Mouse (Mus musculus) left cerebral cortex, adult 18-20 months (tissue): ENCODE results near the gene Lbp. TPM values are rescaled to one million over a fixed set of nuclear protein-coding genes. Genes with fewer than 3 reads are reported as not detected.

Experiments
- DNase-seq, 2 experiments: peaks; one replicate each; pipeline ENCODE4 v3.0.0; 2021 to 2022; ENCODE audit warnings: low spot score in 2 of 2, mixed read lengths in 1 of 2
- long read RNA-seq, 2 experiments: library from polyadenylated mRNA; stranded (forward); transcript quantifications; one replicate each; pipeline ENCODE4 v2.0.0; 2021
- total RNA-seq, 2 experiments: library from RNA; stranded (reverse); gene quantifications; 2 replicates each; pipeline ENCODE4 v1.2.3; 2021

The Lbp gene
- total RNA-seq: 1 to 10 TPM; 1.3 to 1.5 TPM
- long read RNA-seq, experiment 1, partial matches to known transcripts: 0 of 1 reads
- long read RNA-seq, experiment 1, other reads (novel, unspliced or antisense): 0 of 1 reads
- long read RNA-seq, experiment 2: 0 reads

DNA sequence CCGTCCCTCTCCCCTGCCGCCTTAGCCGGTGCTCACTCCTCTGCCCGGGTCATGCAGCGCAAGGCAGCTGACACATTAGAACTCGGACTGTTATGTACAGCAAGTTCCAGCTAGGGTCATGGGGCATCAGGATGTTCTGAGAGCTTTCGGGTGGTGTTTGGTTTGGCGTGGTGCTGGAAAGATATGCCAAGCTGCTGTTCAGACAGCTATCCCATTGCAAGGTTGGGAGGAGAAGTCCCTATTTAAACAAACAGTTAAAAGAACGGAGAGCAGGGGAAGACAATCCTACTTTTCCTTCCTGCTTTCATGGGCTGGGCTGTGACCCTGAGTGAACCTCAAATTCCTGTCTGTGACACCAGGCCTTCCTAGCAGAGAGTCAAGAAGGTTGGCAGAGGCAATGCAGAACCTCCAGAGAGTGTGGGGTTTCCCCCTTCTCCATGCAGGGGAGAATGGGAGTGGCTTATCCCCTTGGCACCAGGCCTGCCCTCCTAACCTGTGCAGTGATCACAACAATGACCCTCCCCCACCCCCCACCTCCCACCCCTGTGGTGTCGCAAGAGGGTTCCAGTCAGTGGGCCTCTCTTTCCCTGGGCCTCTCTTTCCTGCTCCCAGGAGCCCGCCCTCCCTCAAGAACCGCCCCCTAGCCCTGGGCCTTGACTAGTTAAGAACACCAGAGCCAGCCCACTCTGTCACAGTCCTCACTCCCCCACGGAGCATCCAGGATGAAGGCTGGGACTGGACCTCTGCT is at the start of gene Lbp:
TSS of gene Lbp (plus strand) at position 546 of the 748 bp plus-strand sequence.
- DNase-seq: no peak

DNA sequence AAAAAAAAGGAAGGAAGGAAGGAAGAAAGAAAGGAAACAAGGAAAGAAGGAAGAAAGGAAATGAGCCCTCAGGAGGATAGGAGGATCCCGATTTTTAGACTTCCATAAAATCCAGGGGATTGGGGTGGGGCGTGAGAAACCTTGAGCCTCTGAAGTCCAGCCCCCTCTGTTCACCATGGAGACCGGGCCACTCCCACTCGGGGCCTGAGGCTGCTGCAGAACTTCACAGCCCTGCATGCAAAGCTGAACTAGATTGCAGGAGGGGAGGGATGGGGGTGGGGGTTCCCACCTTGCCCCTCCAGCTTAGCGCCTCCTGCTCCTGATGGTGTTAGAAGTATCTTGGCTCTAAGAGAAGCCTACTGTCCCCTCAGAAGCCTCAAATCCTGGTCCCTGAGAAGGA is 49.4 kb upstream of the Lbp start:
- DNase-seq: no peak

- DNase-seq: no peak
Measured at GRCm38 (mm10) chr2:158258005-158258418, 48.3 kb upstream of the Lbp start, which contains the start of gene Bpi. Gene Bpi, plus strand, starts transcription at chr2:158258094.

- DNase-seq: peak; percentile 38 to 64
Measured at GRCm38 (mm10) chr2:158258781-158259180, 47.5 kb upstream of the Lbp start.

DNA sequence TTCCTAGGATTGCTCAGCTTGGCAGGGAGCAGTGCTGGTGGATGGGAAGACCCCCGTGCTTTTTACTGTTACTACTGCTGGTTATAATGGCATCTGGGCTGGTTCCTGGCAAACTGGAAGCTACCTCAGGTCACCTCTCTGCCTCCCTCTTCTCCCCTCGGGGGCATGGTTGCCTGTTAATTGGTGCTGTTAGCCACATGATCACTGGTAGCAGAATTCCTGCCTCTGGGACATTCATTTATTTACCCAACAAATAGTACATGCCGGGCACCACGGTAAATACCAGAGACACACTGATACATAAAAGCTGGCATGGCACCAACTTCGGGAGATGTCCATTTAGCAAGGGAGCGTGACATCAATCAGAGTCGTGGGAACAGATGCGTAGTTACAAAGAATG is 46.8 kb upstream of the Lbp start:
- DNase-seq: no peak

- DNase-seq: peak; percentile 27 to 37
Measured at GRCm38 (mm10) chr2:158264877-158265276, 41.4 kb upstream of the Lbp start.

DNA sequence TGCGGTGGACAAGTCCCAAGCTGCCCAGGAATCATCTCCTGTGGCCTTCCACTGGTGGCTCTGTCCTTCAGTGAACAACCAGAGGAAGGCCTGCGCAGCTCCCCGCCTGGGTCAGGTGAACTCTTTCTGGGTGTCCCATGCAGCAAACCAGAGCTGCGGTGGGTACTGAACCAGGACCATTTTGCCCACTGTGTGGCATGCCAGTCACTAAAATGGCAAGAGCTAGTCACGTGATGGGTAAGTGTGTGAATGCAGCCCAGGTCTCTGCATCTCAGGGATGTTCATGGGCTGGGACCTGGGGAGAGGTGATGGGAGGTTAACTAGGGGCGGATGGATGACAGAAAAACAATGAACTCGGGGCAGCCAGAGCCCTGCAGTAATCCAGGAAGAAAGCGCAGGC is 36.3 kb upstream of the Lbp start:
- no peak for DNase-seq

- no peak for DNase-seq
Measured at GRCm38 (mm10) chr2:158273646-158274045, 32.6 kb upstream of the Lbp start.

- no peak for DNase-seq
Measured at GRCm38 (mm10) chr2:158275349-158275748, 30.9 kb upstream of the Lbp start.

- DNase-seq: no peak
Measured at GRCm38 (mm10) chr2:158275811-158276210, 30.5 kb upstream of the Lbp start.

DNA sequence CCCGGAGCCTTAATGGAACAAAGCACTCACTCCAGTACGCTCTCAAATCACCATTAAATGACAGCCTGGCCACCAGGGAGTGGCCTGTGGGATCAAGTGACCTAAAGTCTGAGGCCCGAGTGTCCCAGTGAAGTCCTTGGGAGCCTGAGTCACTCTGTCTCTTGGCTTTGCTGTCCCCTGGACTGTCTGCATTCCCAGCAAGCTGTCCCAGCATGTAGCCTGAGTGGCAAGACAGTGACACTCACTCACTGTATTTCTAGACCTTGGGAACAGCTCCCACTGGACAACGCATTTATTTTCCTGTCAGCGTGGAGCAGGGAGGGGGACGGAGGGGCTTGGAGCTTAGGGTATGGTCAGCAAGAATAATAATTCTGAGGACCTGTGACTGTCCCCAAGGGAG is 29.8 kb upstream of the Lbp start:
- no peak for DNase-seq

DNA sequence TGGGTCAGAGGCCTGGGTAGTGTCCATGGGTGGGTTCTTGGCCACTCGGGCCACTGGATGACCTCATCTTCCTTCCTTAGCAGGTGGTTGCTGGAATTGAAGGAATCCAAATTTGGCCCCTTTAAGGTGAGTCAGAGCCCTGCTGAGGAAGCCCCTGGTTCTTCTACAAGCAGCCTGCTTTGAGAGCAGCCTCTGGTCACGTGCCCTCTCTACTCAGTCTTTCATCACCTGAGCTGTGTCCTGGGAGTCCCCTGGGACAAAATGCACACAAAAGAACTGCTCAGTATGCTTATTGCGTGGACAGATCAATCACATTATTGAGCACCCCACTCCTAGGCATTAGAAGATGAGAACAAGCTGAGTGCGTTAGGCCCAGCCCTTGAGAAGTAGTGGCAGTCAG is 29.4 kb upstream of the Lbp start:
- DNase-seq: no peak

- DNase-seq: no peak
Measured at GRCm38 (mm10) chr2:158279656-158280055, 26.6 kb upstream of the Lbp start.

GRCm38 (mm10) chr2:158281497-158282205 is 24.6 kb upstream of the Lbp start:
- DNase-seq: no peak

DNA sequence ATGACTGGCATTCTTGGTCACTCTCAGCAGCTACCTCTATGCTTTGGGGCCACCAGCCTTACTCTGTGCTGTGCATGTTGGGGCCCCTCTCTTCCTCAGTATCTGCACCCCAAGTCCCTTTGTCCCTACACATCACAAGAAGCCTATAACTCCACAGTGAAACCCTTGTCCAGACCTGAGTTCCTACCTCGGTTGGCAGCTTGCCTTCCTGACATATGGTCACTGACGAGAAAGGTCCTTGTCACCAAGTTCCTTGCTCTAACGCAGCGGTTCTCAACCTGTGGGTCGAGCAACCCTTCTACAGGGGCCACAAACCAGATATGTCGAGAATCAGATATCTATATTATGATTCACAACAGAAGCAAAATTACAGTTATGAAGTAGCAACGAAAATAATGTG is 23.2 kb upstream of the Lbp start:
- DNase-seq: no peak

DNA sequence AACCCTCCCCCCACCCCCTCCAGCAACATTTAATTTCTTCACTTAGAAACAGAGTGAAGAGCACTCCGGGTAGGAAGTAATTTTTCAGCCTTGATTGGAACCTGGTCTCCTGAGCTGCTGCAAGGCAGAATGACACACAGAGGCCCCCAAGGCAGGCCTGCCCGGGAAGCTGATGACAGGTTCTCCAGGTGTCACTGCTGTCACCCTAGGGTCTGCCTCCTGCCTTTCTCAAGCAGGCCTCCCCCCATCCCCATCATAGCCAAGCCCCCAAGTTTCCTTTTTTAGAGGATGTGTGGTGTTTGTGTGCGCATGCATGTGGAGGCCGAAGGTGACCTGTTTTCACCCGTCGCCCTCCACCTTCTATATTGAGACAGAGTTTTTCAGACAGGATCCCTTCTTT is 22.5 kb upstream of the Lbp start:
- no peak for DNase-seq

- peak; percentile 44 to 57 for DNase-seq
Measured at GRCm38 (mm10) chr2:158284571-158284970, 21.7 kb upstream of the Lbp start.

DNA sequence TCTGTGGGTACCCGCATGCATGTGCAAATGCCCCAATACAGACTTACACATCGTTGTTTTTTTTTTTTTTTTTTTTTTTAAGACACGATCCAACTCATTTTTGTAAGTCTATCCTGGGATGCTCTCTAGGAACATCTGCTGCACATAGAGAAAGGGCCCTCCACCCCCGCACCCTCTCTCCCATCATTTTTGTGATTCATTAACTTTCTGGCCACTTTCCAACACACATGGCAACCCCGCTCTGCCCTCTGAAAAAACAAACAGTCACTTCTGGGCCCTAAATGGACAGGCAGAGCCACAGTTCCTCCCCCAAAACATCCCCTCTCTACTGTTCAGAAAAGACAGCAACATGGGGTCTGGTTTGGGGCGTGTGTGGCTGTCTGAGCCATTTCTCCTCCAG is 20.6 kb upstream of the Lbp start:
- no peak for DNase-seq

GRCm38 (mm10) chr2:158295700-158296099 is 10.6 kb upstream of the Lbp start:
- DNase-seq: no peak

GRCm38 (mm10) chr2:158299203-158299602 is 7.1 kb upstream of the Lbp start:
- DNase-seq: no peak

DNA sequence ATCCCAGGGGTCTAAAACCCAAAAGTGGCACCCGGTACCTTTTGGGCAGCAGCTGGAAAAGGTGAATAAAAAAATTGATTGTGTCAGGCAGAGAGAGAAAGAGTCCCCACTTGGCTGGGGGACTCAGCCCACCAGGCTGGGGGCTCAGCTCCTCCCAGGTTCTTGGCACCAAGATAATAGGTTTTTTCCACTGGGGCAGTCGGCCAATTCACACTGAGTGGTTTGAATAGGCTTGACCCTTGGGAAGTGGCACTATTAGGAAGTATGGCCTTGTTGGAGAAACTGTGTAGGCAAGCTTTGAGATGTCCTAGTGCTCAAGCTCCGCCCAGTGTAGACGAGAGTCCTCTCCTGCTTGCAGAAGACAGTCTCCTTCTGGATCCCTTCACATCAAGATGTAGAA is 6.6 kb upstream of the Lbp start:
- no peak for DNase-seq

GRCm38 (mm10) chr2:158302807-158303206 is 3.5 kb upstream of the Lbp start:
- DNase-seq: no peak

GRCm38 (mm10) chr2:158306696-158307049 is 380 bp downstream of the Lbp start:
- DNase-seq: no peak
